Mouse (Mus musculus) spleen, adult 2 months (tissue): ENCODE data around the gene Gabbr2.

Source experiments
- CTCF ChIP-seq: fragments of 200-500 bp; IDR thresholded peaks from 2 replicates; pipeline ENCODE4 v1.5.1; 2011; ENCODE audit warnings: mild to moderate bottlenecking, inconsistent platforms; ENCODE audit not compliant: insufficient read depth, insufficient read length, insufficient replicate concordance; ENCODE audit errors: extremely low read depth
- POLR2A ChIP-seq: fragments of 200-500 bp; IDR thresholded peaks from 2 replicates; pipeline ENCODE4 v1.6.1; 2011; ENCODE audit warnings: low read depth, low read length, inconsistent platforms

GRCm38 (mm10) chr4:46847745-46848144 lies 143.9 kb downstream of the Gabbr2 start:
- TF ChIP-seq POLR2A, result no peak
- no peak for TF ChIP-seq CTCF
